Mouse (Mus musculus) forebrain, embryonic 15.5 days (tissue): ENCODE measurements around the gene Rnf169. TPM values are rescaled to one million over a fixed set of nuclear protein-coding genes. Genes with fewer than 3 reads are reported as not detected.

Experiments
- ATAC-seq: fragments of 200-750 bp; cut with Nextera tagmentation; replicated peaks from 2 replicates; pipeline ENCODE4 v1.8.0; 2017; ENCODE audit warnings: mild to moderate bottlenecking, moderate TSS enrichment, moderate library complexity
- H3K27ac ChIP-seq: fragments of 300-500 bp; sonication (generic); replicated peaks from 2 replicates; pipeline ENCODE4 v1.5.1; 2015; ENCODE audit warnings: mild to moderate bottlenecking, inconsistent platforms
- H3K27me3 ChIP-seq: fragments of 300-500 bp; sonication (generic); 2 replicates; pipeline ENCODE4 v1.6.1; 2015; ENCODE audit warnings: inconsistent platforms
- H3K36me3 ChIP-seq: fragments of 300-500 bp; sonication (generic); 2 replicates; pipeline ENCODE4 v1.6.1; 2015; ENCODE audit warnings: mild to moderate bottlenecking, inconsistent platforms
- H3K4me1 ChIP-seq: fragments of 300-500 bp; sonication (generic); 2 replicates; pipeline ENCODE4 v1.6.1; 2015; ENCODE audit warnings: inconsistent platforms
- H3K4me2 ChIP-seq: fragments of 300-500 bp; sonication (generic); replicated peaks from 2 replicates; pipeline ENCODE4 v1.6.1; 2015; ENCODE audit warnings: mild to moderate bottlenecking, inconsistent platforms
- H3K4me3 ChIP-seq: fragments of 300-500 bp; sonication (generic); 2 replicates; pipeline ENCODE4 v1.5.1; 2015; ENCODE audit warnings: mild to moderate bottlenecking, inconsistent platforms
- H3K9ac ChIP-seq: fragments of 300-500 bp; sonication (generic); replicated peaks from 2 replicates; pipeline ENCODE4 v1.6.1; 2015; ENCODE audit warnings: mild to moderate bottlenecking, inconsistent platforms
- H3K9me3 ChIP-seq: fragments of 300-500 bp; sonication (generic); 2 replicates; pipeline ENCODE4 v1.6.1; 2016; ENCODE audit warnings: inconsistent platforms
- WGBS: fragments of 180-500 bp; shearing (Covaris S2); methylation state at CpG from one replicate; pipeline ENCODE4 v1.1.7; 2015; ENCODE audit warnings: mixed read lengths; 5-methylcytosine and 5-hydroxymethylcytosine counted together
- polyA plus RNA-seq: library from polyadenylated mRNA; unstranded; fragments of >200 nt; fragmentation: Nextera tagmentation; extraction: Ambion mirVana; gene quantifications from 2 replicates; pipeline ENCODE4 v1.2.1, GENCODE M21; 2015

Rnf169 gene
- polyA plus RNA-seq, 1 experiment from 2014 or later, result 5.1 TPM

DNA sequence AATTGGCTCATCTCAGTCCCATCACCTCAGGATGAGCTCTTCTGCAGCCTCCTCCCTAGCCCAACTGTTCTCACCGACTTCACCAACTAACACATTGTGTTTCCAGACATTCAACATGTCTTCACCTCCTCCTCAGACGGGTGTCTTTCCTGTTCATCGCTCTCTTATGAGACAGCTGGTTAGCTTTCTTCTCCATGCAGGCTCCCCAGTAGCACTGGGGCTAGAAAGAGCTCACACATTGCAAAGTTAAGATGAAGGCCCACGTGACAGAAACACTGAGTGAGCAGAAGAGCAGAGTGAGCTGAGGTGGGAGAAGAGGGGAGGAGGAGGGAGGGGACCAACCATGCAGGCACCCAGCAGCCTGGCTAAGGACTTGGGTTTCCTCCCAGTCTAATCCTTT lies 78.0 kb downstream of the Rnf169 start:
- no peaks in the 10 kb centered on the region for H3K9me3 ChIP-seq
- WGBS, result 78% methylated on average over 4 of the region's 4 CpGs

DNA sequence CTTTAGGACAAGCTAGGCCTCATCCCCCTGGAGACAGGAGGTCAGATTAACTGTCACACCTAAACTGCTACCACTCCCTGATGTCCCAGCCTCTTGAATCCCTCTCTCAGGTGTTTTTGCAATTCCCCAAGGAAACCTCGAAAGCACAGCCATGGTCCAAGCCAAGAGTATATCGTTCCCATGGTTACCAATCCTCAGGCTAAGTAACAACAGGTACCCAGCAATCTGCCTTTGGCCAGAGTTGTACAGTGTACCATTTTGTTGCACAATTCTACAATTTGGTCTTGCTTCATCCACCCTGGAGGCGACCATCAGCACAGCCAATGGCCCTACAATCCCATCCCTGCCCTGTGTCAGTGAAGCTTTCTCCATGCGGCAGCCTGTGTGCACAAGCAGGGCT lies 83.3 kb downstream of the Rnf169 start:
- no peak overlapping the region for H3K27ac ChIP-seq
- H3K27me3 ChIP-seq, result no peaks in the 10 kb centered on the region
- H3K4me1 ChIP-seq, result peaks cover 11% of the 10 kb centered on the region
- no peak for ATAC-seq
- 81% methylated on average over 4 of the region's 4 CpGs for WGBS
- H3K9ac ChIP-seq, result no peak overlapping the region
- no peaks in the 10 kb centered on the region for H3K36me3 ChIP-seq
- no peaks in the 10 kb centered on the region for H3K9me3 ChIP-seq
- H3K4me3 ChIP-seq, result no peak overlapping the region
- H3K4me2 ChIP-seq, result no peak overlapping the region

More for the DNA sequence above, 78.0 kb downstream of the Rnf169 start:
- no peak overlapping the region for H3K9ac ChIP-seq
- H3K4me3 ChIP-seq, result no peak overlapping the region
- no peak overlapping the region for H3K4me2 ChIP-seq
- H3K27ac ChIP-seq, result no peak overlapping the region
- no peaks in the 10 kb centered on the region for H3K4me1 ChIP-seq
- H3K27me3 ChIP-seq, result no peaks in the 10 kb centered on the region
- no peak for ATAC-seq
- no peaks in the 10 kb centered on the region for H3K36me3 ChIP-seq

DNA sequence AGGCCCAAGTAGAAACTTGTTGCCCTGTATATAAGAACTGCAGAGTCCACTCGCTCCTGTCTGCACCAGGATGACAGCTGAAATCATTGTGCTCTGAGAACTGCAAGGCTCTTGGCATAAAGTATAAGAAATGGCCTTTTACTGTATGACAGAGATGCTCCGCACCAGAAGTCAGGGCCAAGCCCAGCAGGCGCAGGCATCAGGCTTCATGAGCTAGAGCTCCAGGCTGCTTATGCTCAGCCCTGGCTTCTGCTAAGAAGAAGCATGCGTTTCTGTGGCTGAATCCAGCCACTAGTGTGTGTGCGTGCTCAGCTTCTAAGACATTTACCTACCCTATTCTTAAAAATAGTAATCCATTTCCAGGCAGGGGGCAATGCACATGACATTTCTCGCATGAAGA lies 85.8 kb downstream of the Rnf169 start:
- Histone ChIP-seq H3K4me1 (peaks cover 11% of the 10 kb centered on the region), H3K27me3 (no peaks in the 10 kb centered on the region), H3K4me3 (no peak overlapping the region), H3K4me2 (no peak overlapping the region), H3K27ac (no peak overlapping the region), H3K9me3 (no peaks in the 10 kb centered on the region), H3K9ac (no peak overlapping the region), H3K36me3 (no peaks in the 10 kb centered on the region)
- 75% methylated on average over 6 of the region's 6 CpGs for WGBS
- no peak for ATAC-seq

DNA sequence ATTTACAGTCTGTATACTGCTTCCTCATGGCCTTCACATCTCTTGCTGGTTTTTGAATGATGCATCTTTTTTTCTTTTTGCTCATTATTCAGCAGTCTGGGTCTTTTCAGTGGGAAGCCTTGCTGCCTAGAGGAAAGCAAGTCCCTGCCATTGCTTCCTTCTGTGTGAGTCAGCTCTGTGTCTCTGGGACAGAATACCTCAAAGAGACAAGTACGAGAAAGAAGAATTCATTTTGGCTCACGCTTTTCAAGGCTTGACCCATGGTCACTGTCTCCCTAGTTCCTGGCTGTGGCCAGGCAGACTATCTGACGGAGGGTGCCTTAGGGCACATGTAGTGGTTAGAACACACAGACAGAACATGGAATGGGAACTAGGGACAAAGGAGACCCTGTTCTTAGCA lies 86.3 kb downstream of the Rnf169 start:
- Histone ChIP-seq H3K9me3 (no peaks in the 10 kb centered on the region), H3K27me3 (no peaks in the 10 kb centered on the region), H3K4me3 (no peak overlapping the region), H3K9ac (no peak overlapping the region), H3K4me1 (peaks cover 11% of the 10 kb centered on the region), H3K4me2 (no peak overlapping the region), H3K27ac (no peak overlapping the region), H3K36me3 (no peaks in the 10 kb centered on the region)
- 77% methylated on average over 3 of the region's 3 CpGs for WGBS
- ATAC-seq, result no peak

DNA sequence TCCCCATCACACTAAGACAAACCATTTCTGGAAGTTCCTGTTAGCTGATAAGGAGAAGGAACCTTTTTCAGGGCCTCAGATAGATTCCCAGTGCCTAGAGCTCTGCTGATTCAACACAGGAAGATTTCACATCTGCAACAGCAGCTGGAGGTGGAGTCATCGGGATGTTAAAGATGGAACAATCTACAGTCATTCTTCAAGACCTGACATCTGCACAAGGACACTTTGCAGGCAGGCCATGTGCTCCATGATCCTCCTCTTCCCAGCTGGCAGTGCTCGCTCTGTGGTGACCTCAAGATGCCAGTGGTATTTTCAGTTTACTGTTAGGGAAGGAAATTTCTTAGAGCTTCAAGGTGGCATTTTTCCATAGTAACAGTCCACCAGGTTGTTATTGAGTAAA lies 87.9 kb downstream of the Rnf169 start:
- Histone ChIP-seq H3K27me3 (no peaks in the 10 kb centered on the region), H3K4me1 (peaks cover 11% of the 10 kb centered on the region), H3K36me3 (no peaks in the 10 kb centered on the region), H3K9me3 (no peaks in the 10 kb centered on the region), H3K9ac (no peak overlapping the region), H3K4me2 (no peak overlapping the region), H3K4me3 (no peak overlapping the region), H3K27ac (no peak overlapping the region)
- ATAC-seq, result no peak
- 97% methylated on average over 2 of the region's 2 CpGs for WGBS

DNA sequence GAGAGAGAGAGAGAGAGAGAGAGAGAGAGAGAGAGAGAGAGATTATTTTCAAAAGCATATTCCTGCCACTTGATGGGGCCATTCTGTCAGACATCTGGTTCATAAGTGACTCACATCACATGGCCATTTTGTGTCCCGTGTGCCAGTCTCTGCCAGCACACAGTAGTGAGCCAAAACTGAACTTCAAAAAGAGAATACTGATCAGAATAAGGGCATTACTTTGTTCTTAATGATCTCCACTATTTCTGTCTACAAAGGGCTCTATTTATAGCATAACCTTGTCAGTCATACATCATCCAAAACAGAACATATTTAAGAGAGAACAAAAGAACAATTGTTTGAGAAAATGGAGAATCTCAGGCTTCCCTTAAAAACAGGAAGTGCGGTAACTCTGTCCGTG lies 88.8 kb downstream of the Rnf169 start:
- no peak overlapping the region for H3K4me2 ChIP-seq

DNA sequence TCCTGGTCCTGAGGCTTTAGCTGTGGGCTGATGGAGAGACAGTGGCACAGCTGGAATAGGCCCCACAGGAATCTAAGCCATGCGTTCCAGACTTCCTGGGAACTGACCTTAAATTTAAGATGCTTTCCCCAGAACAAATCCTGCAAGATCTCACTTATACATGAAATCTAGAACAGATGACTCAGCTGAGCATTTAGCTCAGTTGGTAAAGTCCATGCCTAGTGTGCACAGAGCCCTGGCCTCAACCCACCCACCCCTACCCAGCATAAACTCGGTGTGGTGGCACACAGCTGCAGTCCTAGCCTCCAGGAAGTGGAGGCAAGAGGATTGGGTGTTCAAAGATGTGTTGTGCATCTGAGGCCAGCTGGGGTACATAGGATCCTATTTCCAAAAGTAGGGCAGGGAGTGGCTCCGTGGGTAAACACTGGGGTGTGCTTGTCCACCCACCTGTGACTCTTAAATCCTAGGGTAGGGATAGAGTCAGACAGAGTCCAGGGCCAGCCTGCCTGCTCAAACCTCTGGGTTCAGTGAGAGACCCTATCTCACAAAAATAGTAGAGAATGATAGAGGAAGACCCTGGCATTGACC lies 90.0 kb downstream of the Rnf169 start:
- Histone ChIP-seq H3K9ac (no peak overlapping the region), H3K4me1 (peaks cover 6% of the 10 kb centered on the region), H3K27ac (no peak overlapping the region), H3K9me3 (no peaks in the 10 kb centered on the region), H3K36me3 (no peaks in the 10 kb centered on the region), H3K4me2 (no peak overlapping the region), H3K27me3 (no peaks in the 10 kb centered on the region), H3K4me3 (no peak overlapping the region)
- 87% methylated on average over 3 of the region's 3 CpGs for WGBS
- ATAC-seq, result no peak

More for the DNA sequence above, 88.8 kb downstream of the Rnf169 start:
- Histone ChIP-seq H3K9me3 (no peaks in the 10 kb centered on the region), H3K27me3 (no peaks in the 10 kb centered on the region), H3K9ac (no peak overlapping the region), H3K36me3 (no peaks in the 10 kb centered on the region), H3K27ac (no peak overlapping the region), H3K4me3 (no peak overlapping the region), H3K4me1 (peaks cover 11% of the 10 kb centered on the region)
- 62% methylated on average over 3 of the region's 3 CpGs for WGBS
- ATAC-seq, result no peak

DNA sequence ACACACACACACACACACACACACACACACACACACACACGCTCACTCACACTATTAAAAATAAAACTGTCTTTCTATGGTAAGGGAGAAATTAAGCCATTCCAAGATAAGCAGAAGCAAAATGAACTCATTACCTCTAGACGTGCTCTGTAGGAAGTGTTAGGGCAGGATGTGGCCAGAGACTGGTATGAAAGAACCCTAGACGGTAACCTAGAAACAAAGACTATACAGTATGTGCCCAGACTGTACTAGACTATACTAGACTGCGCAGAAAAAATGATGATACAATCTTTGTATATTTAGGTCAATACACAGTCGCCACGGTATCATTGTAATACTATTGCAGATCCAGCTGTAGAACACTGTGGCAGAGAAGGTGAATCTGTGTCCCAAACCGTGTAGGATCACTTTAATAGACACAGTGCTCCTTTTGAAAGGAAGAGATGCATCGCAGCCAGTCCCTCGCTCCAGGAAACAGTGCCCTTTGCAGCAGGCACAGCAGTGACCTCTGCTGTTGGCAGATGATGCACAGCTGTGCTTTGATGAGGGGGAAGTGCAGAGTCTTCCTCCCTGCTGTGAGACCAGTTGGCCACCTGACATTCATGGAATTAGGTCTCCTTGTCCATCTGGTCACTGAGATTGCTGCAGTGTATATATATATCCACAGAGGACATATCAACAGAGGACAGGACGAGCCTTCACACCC lies 90.9 kb downstream of the Rnf169 start:
- Histone ChIP-seq H3K4me1 (no peaks in the 10 kb centered on the region), H3K4me2 (no peak overlapping the region), H3K27me3 (no peaks in the 10 kb centered on the region), H3K4me3 (no peak overlapping the region), H3K36me3 (no peaks in the 10 kb centered on the region), H3K27ac (no peak overlapping the region), H3K9ac (no peak overlapping the region), H3K9me3 (no peaks in the 10 kb centered on the region)
- ATAC-seq, result no peak
- 47% methylated on average over 10 of the region's 10 CpGs for WGBS

DNA sequence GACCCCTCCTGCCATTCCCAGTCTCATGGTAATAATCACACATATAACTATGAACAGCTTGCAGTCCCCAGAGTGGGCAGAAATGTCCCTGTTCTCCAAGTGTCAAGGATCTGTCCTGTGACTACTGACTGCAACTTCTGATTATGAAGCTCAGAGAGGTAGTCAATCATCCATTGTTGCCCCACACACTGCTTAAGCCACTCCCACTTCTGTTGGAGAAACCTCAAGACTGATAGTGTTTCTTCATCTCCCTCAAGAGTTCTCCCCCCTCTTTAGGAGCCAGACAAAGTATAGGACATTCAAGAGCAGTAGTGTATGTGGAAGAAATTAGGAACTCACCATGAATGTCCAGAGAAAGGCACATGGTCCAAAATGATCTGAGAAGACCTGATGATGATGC lies 92.5 kb downstream of the Rnf169 start:
- H3K27me3 ChIP-seq, result no peaks in the 10 kb centered on the region
- no peak overlapping the region for H3K4me3 ChIP-seq
- no peak overlapping the region for H3K27ac ChIP-seq
- H3K9ac ChIP-seq, result no peak overlapping the region
- no peak overlapping the region for H3K4me2 ChIP-seq
- no peak for ATAC-seq
- no peaks in the 10 kb centered on the region for H3K4me1 ChIP-seq
- H3K9me3 ChIP-seq, result no peaks in the 10 kb centered on the region
- no peaks in the 10 kb centered on the region for H3K36me3 ChIP-seq

DNA sequence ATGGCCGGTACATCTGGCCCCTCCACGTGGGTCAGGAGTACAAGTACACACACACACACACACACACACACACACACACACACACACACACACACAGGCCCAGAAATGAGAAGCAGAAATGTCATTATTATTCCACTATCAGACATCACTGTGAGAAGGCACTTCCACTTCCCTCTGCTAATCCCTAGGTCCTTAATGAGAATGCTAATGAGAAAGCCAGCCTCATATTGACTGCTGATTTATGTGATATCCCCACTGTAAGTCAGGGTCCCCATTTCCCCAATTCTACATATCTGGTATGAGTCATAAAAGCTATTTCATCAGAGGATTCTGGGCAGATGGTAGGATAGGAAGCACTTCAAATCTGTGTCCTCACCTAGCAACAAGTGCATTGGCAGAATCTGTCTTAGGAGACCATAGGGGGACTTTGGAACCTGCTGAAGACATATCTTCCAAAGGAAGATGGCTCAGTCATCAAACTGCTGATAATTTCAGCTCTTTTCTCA lies 93.0 kb downstream of the Rnf169 start:
- H3K4me3 ChIP-seq, result no peak overlapping the region
- no peaks in the 10 kb centered on the region for H3K4me1 ChIP-seq
- 86% methylated on average over 2 of the region's 2 CpGs for WGBS
- no peak for ATAC-seq
- H3K27ac ChIP-seq, result no peak overlapping the region
- H3K4me2 ChIP-seq, result no peak overlapping the region
- H3K27me3 ChIP-seq, result no peaks in the 10 kb centered on the region
- no peaks in the 10 kb centered on the region for H3K9me3 ChIP-seq
- no peaks in the 10 kb centered on the region for H3K36me3 ChIP-seq
- H3K9ac ChIP-seq, result no peak overlapping the region

DNA sequence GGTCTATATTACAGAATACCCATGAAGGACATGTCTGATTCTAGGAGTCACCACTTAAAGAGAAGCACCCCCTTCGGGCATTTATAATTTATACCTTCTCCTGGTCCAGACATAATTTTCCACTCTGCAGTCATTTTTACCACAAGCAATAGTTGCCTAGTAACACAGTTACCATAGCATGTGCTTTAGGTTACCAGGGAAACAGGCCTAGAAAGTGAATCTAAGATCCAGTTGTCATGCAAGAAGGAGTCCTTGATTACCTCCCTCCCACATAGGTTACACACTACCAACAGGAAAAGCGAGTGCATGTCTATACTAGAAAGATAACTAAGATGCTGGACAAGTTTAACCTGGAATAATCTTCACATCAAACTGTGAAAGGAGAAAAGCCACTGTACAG lies 102.0 kb downstream of the Rnf169 start:
- ATAC-seq, result peak; percentile 38; the same call in 1 of the 2 replicates
- Histone ChIP-seq H3K4me3 (no peak overlapping the region), H3K27me3 (no peaks in the 10 kb centered on the region), H3K36me3 (no peaks in the 10 kb centered on the region), H3K4me1 (no peaks in the 10 kb centered on the region), H3K9ac (no peak overlapping the region), H3K4me2 (no peak overlapping the region), H3K9me3 (no peaks in the 10 kb centered on the region), H3K27ac (no peak overlapping the region)
- 74% methylated on average over 2 of the region's 2 CpGs for whole genome bisulfite sequencing

DNA sequence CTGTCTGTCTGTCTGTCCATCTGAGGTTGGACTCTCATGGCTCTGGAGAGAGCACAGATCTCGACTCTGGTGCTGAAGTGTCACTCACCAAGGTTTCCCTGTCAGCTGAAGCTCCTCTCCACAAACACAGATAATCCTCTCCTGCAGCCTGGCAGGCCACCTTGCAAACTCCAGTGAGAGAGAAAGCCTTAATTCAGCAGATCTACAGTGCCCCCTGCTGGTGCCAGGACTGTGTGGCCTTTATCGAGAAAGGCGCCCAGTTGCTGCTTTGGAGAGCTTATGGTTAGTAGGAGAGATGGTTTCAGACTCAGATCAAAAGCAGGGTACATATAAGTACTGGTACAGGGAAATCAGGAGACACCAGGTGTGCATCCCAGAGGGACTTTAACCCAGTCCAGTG lies 103.9 kb downstream of the Rnf169 start:
- H3K4me3 ChIP-seq, result no peak overlapping the region
- H3K4me2 ChIP-seq, result no peak overlapping the region
- H3K36me3 ChIP-seq, result no peaks in the 10 kb centered on the region
- ATAC-seq, result peak; percentile 72
- 4% methylated on average over 3 of the region's 3 CpGs for WGBS
- H3K4me1 ChIP-seq, result no peaks in the 10 kb centered on the region
- H3K27ac ChIP-seq, result no peak overlapping the region; the same call in 1 of the 2 replicates
- H3K27me3 ChIP-seq, result no peaks in the 10 kb centered on the region
- H3K9me3 ChIP-seq, result no peaks in the 10 kb centered on the region
- H3K9ac ChIP-seq, result no peak overlapping the region

DNA sequence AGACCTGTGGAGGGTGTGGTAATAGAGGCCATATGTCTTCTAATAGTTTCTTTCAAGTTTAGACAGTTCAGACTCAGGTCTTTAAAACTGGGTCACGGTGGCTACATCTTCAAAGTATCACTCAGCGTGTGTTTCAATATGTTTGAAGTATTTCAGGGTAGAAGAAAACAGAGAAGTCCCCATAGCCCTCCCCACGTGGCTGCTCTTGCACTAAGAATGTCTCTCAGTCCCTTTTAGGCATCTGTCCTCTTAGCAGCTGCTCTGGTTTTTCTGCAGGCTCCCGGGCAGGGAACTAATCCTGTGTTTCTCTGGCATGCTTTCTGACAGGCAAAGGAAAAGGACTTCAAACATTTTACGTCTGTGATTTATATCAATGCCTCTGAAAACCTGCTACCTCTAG lies 104.4 kb downstream of the Rnf169 start:
- H3K4me2 ChIP-seq, result no peak overlapping the region
- H3K4me1 ChIP-seq, result no peaks in the 10 kb centered on the region
- H3K9me3 ChIP-seq, result no peaks in the 10 kb centered on the region
- H3K27me3 ChIP-seq, result no peaks in the 10 kb centered on the region
- ATAC-seq, result no peak
- WGBS, result 52% methylated on average over 5 of the region's 5 CpGs
- H3K9ac ChIP-seq, result no peak overlapping the region
- no peak overlapping the region for H3K4me3 ChIP-seq
- no peaks in the 10 kb centered on the region for H3K36me3 ChIP-seq
- H3K27ac ChIP-seq, result no peak overlapping the region; the same call in 1 of the 2 replicates
